Mouse (Mus musculus): ENCODE measurements at regions not wholly inside any gene's neighbourhood (a gene's known extent, or its start where the extent isn't known, plus 50 kb on each side); places are given as distances from the start of the nearest gene placed in this dataset.

DNA sequence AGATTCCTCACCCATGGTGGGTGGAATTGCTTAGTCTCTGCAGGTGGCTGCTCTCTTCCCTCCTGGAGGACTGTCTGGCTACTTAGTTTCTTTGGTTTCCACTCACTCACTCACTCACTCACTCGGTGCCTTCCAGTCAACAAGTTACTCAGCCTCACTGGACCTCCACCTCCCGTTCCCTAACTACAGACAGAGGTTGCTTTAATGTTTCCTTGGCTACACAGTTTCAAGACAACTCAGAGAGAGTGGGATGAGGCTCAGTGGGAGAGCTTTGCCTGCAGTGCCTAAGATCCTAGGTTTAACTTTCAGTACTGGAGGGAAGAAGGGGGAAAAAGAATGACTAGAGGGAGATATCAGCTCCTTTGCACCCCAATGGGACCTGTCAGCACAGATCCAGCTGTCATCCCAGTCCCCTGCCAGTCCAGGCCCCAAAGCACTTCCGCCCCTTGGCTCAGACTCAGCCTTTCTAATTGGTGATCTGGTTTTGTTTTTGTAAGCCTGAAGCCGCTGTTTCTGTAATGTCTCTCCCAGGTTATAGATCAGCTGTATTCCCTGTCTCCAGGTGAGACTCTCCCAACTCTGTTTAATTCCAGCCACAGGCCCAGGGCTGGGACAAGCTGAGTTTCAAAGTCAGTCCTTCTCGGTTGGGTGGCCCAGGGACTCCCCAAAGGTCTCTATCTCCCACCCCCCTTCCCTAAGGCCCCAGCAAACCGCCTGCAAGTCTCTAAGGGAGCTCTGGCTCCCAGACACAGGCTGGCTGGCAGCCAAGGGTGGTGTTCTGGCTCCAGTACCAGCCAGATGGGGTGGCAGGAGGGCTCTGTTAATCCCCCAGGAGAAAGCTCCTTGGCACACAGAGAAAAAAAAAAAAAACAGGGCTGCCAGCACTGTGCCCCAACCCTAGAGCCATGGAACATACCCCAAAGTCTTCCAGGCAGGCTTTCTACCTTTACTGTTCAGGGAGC is 60.5 kb upstream of the Cdon start:
- DNase-seq (ENCODE audit: low read depth): no peak

DNA sequence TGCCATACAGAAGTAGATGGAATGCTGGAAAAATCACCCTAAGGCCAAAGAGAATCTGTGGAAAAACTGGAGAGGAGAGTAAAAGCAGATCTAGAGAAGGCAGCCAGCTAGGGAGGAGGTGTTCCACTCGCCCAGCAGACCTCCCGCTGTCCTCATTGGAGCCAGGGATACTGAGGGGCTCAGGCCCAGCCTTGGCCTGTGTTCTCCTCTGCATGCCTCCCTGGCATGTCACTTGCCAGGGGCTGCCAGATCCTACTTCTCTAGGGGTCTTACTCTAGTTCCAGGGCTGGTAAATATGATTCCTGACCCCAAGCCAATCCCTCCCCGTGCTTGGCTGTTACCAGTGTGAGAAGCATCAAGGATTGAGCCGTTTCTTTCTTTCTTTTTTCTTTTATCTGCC is 59.5 kb upstream of the Cdon start:
- no peak for DNase-seq (ENCODE audit: low read depth)

GRCm38 (mm10) chr9:35362276-35362675 is 58.7 kb upstream of the Cdon start:
- DNase-seq (ENCODE audit: low read depth): no peak

DNA sequence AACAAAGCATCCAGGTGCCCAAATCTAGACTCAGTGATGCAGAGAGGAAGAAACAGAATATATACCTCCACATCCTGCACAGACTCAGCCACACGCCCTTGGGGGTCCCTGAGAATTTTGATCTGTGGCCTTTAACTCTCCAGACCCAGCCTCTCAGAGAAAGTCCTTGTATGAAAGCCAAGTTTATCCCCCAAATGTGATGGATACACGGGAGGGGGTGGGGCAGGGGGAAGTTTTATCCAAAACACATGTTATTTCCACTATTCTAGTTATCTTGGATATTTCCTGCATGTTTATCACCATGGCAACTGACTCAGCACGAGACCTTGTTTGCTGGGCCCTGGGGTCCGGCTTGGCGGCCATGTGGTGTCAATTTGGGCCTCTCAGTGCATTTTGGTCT is 57.8 kb upstream of the Cdon start:
- no peak for DNase-seq (ENCODE audit: low read depth)

DNA sequence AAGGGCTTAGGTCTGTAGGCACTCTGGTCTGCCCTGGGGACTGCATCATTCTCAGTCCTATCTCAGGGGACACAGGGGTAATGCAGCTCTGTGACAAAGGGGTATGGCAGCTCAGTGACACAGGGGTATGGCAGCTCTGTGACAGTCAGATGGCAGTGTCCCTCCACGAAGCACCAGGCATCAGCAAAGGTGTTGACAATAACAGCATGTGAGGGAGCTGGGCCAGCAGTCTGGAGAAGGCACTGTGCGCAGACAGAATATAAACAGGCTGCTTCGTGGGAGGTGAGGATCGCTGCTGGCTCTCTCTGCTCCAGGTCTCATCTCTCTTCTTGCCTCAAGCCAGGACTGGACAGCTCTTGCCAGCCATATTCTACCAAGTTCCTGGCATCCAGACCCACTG is 57.0 kb upstream of the Cdon start:
- DNase-seq (ENCODE audit: low read depth): no peak

- no peak for DNase-seq (ENCODE audit: low read depth)
Observed at GRCm38 (mm10) chr9:35365975-35366374, 55.0 kb upstream of the Cdon start.

DNA sequence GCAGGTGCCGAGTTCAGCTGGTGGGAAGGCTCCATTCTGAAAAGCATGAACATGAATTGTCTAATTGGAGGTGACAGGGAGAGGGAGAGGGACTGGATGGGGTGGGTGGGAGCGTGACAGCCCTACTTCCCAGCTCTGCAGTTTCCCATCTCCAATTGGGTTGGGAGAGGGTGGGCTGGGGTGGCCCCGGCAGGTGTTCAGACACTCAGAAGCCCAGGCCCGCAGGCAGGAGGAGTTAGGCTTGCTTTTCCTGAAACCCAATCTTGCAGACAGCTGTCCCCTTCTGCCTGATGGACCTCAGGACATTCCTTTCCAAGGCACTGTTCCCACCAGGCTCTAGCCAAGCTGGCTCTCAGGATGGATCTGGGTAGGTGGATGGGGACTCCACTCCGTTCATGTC is 51.9 kb upstream of the Cdon start:
- no peak for DNase-seq (ENCODE audit: low read depth)

DNA sequence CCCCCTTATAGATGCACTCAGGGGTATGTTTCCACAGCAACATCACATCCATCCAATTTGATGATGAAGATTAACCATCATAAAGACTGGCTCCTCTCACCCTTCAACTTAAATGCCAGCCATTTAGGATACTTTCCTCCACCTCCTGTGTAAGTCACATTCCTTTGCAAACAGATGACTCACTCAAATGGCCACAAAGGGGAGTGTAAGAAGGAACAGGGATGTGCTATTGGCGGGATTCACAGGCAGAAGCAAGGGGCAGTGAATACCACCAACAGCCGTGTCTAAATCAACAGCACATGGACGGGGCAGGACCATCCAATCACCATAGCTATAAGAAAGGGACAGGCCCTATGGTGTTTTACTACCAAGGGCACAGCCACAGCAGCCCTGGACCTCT is 50.9 kb upstream of the Cdon start:
- DNase-seq (ENCODE audit: low read depth): no peak

DNA sequence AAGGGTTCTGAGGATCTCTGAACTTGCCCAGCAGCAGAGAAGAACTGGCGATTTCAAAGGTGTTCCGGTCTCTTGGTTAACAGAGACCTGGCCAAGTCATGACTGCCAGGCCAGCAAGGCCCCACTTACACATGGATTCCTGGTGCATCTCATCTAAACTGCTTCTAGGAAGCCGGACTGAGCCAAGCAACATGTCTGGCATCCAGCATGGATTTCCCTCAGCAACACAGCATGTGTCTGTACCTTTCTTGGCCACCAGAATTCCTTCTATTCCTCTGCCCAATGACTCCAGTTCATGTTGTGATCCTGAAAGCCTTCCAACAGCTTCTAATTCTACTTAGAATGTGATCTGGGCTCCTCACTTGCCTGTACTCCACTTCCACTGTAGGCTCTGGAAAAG is 50.0 kb upstream of the Cdon start:
- DNase-seq (ENCODE audit: low read depth): no peak

Data from induced T-regulatory cell, adult 2 months (primary cell).